Mouse (Mus musculus) heart, embryonic 15.5 days (tissue): ENCODE measurements around the gene Rreb1. TPM values are rescaled to one million over a fixed set of nuclear protein-coding genes. Genes with fewer than 3 reads are reported as not detected.

Experiments
- ATAC-seq: fragments of 200-750 bp; cut with Nextera tagmentation; replicated peaks from 2 replicates; pipeline ENCODE4 v1.8.0; 2017; ENCODE audit warnings: low read depth, moderate TSS enrichment; ENCODE audit not compliant: insufficient number of reproducible peaks, insufficient read depth, low FRiP score
- H3K27ac ChIP-seq: fragments of 300-500 bp; sonication (generic); 2 replicates; pipeline ENCODE4 v1.5.1; 2015; ENCODE audit warnings: mild to moderate bottlenecking, inconsistent platforms
- H3K27me3 ChIP-seq: fragments of 300-500 bp; sonication (generic); 2 replicates; pipeline ENCODE4 v1.6.1; 2015; ENCODE audit warnings: inconsistent platforms
- H3K36me3 ChIP-seq: fragments of 300-500 bp; sonication (generic); 2 replicates; pipeline ENCODE4 v1.6.1; 2015; ENCODE audit warnings: mild to moderate bottlenecking, inconsistent platforms
- H3K4me1 ChIP-seq: fragments of 300-500 bp; sonication (generic); replicated peaks from 2 replicates; pipeline ENCODE4 v1.6.1; 2015; ENCODE audit warnings: inconsistent platforms
- H3K4me2 ChIP-seq: fragments of 300-500 bp; sonication (generic); 2 replicates; pipeline ENCODE4 v1.6.1; 2015; ENCODE audit warnings: inconsistent platforms, mild to moderate bottlenecking, moderate library complexity
- H3K4me3 ChIP-seq: fragments of 300-500 bp; sonication (generic); 2 replicates; pipeline ENCODE4 v1.5.1; 2015; ENCODE audit warnings: mild to moderate bottlenecking, inconsistent platforms
- H3K9ac ChIP-seq: fragments of 300-500 bp; sonication (generic); 2 replicates; pipeline ENCODE4 v1.6.1; 2015; ENCODE audit warnings: mild to moderate bottlenecking, inconsistent platforms
- H3K9me3 ChIP-seq: fragments of 300-500 bp; sonication (generic); replicated peaks from 2 replicates; pipeline ENCODE4 v1.6.1; 2016; ENCODE audit warnings: inconsistent platforms
- WGBS: fragments of 180-500 bp; shearing (Covaris S2); methylation state at CpG from one replicate; pipeline ENCODE4 v1.1.7; 2015; ENCODE audit warnings: mixed read lengths; 5-methylcytosine and 5-hydroxymethylcytosine counted together
- polyA plus RNA-seq: library from polyadenylated mRNA; unstranded; fragments of >200 nt; fragmentation: Nextera tagmentation; extraction: Ambion mirVana; gene quantifications from 2 replicates; pipeline ENCODE4 v1.2.1, GENCODE M21; 2015

The Rreb1 gene
- polyA plus RNA-seq, 1 experiment from 2014 or later = 9.7 TPM

- H3K4me1 ChIP-seq = peaks cover 11% of the 10 kb centered on the region
- H3K27me3 ChIP-seq = no peaks in the 10 kb centered on the region
- no peak for ATAC-seq
- WGBS = 44% methylated on average over 8 of the region's 8 CpGs
- no peak overlapping the region for H3K4me2 ChIP-seq
- H3K4me3 ChIP-seq = no peak overlapping the region
- H3K36me3 ChIP-seq = no peaks in the 10 kb centered on the region
- H3K9me3 ChIP-seq = no peaks in the 10 kb centered on the region
- no peak overlapping the region for H3K9ac ChIP-seq
- H3K27ac ChIP-seq = no peak overlapping the region
Observed at GRCm38 (mm10) chr13:37969988-37970387, 191.8 kb downstream of the Rreb1 start.

- no peak for ATAC-seq
- no peaks in the 10 kb centered on the region for H3K9me3 ChIP-seq
- H3K4me1 ChIP-seq = peaks cover 7% of the 10 kb centered on the region
- peaks cover 6% of the 10 kb centered on the region for H3K36me3 ChIP-seq
- H3K27me3 ChIP-seq = no peaks in the 10 kb centered on the region
- no peak overlapping the region for H3K9ac ChIP-seq
- H3K4me2 ChIP-seq = no peak overlapping the region
- H3K4me3 ChIP-seq = no peak overlapping the region
- H3K27ac ChIP-seq = no peak overlapping the region
- WGBS = 70% methylated on average over 11 of the region's 11 CpGs
Observed at GRCm38 (mm10) chr13:37970887-37971530, 192.8 kb downstream of the Rreb1 start.

GRCm38 (mm10) chr13:37974036-37974435 is 195.8 kb downstream of the Rreb1 start:
- Histone ChIP-seq H3K9me3 (no peaks in the 10 kb centered on the region), H3K4me1 (no peaks in the 10 kb centered on the region), H3K4me3 (no peak overlapping the region), H3K27me3 (no peaks in the 10 kb centered on the region), H3K27ac (no peak overlapping the region), H3K4me2 (no peak overlapping the region), H3K9ac (no peak overlapping the region), H3K36me3 (peaks cover 31% of the 10 kb centered on the region)
- WGBS = 82% methylated on average over 6 of the region's 6 CpGs
- ATAC-seq = no peak

DNA sequence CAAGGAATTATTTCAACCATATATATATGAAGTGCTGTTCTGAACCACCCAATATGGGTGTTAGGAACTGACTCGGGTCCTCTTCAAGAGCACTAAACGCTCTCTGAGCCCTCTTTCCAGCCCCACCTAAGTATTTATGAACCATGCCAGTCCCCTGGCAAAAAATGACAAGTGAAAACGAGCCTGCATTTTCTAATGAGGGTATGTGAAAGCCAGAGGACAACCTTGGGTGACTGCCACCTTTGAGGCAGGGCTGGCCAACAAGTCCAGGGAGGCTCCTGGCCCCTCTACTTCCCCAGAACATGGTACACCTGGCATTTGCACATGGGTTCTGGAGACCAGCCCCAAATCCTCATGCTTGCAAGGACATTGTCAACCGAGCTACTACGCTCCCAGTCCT is 196.5 kb downstream of the Rreb1 start:
- Histone ChIP-seq H3K9ac (no peak overlapping the region), H3K4me1 (no peaks in the 10 kb centered on the region), H3K27me3 (no peaks in the 10 kb centered on the region), H3K9me3 (no peaks in the 10 kb centered on the region), H3K4me2 (no peak overlapping the region), H3K27ac (no peak overlapping the region), H3K4me3 (no peak overlapping the region), H3K36me3 (peaks cover 38% of the 10 kb centered on the region)
- WGBS = 83% methylated on average over 5 of the region's 5 CpGs
- no peak for ATAC-seq

DNA sequence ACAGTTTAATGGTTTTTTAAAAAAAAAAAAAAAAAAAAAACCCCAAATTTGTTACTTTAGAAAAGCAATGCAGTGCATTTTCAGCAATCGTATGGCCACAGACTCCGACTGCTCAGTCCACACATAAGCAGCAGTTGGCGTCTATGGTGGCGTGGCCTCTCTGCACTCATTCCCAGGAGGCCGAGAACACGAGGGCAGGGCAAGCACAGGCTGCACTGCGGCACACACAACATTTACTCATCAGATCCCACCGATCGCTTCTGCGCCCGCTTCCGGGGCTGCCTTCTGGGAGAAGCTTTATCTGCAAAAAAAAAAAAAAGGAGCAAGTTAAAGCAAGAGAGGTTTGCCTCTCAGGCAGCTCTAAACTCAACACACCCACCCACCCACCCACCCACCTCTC is 201.3 kb downstream of the Rreb1 start:
- ATAC-seq = no peak
- WGBS = 92% methylated on average over 12 of the region's 12 CpGs
- H3K36me3 ChIP-seq = peaks cover 81% of the 10 kb centered on the region

DNA sequence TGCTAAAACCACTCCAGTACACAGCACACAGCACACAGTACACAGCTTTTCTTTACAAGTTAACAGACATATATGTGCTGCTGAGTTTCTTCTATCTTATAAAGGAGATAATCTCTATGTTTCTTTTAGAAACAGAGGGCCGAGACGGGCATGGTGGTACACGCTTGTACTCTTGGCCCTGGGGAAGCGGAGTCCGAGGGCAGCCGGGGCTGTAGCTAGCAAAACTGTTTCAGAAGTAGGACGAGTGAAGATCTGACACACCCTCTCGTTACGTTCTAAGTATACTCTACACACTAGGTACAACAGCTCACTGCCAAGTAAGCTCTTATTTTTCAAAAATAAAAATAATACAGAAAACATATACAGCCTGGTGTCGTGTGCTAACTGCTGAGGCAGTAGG is 202.1 kb downstream of the Rreb1 start:
- no peaks in the 10 kb centered on the region for H3K27me3 ChIP-seq
- ATAC-seq = no peak
- no peaks in the 10 kb centered on the region for H3K9me3 ChIP-seq
- 90% methylated on average over 10 of the region's 10 CpGs for WGBS
- no peaks in the 10 kb centered on the region for H3K4me1 ChIP-seq
- H3K4me2 ChIP-seq = no peak overlapping the region
- no peak overlapping the region for H3K4me3 ChIP-seq
- H3K9ac ChIP-seq = no peak overlapping the region
- H3K36me3 ChIP-seq = peaks cover 86% of the 10 kb centered on the region
- no peak overlapping the region for H3K27ac ChIP-seq

More for the DNA sequence above, 201.3 kb downstream of the Rreb1 start:
- no peaks in the 10 kb centered on the region for H3K9me3 ChIP-seq
- no peak overlapping the region for H3K9ac ChIP-seq
- H3K4me2 ChIP-seq = no peak overlapping the region
- H3K27ac ChIP-seq = no peak overlapping the region
- no peaks in the 10 kb centered on the region for H3K4me1 ChIP-seq
- no peaks in the 10 kb centered on the region for H3K27me3 ChIP-seq
- H3K4me3 ChIP-seq = no peak overlapping the region

DNA sequence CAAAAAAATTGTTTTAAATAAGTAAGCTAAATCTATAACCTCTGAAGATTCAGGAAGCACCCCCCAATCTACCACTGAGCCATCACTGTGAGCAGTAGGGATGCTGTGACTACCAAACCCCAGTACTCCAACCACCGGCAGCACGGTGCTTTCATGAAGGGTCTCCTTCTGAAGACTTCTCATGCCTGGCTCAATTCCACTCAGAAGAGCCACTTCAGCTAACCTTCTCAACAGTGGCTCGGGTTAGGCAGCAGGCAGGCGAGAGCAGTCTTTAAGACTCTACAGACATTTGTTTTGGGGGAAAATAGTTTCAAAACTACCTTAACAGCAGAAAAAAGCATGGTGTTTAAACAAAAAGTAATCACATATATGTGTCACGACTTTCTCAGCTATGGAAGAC is 202.9 kb downstream of the Rreb1 start:
- Histone ChIP-seq H3K27ac (no peak overlapping the region), H3K4me1 (no peaks in the 10 kb centered on the region), H3K4me2 (no peak overlapping the region), H3K4me3 (no peak overlapping the region), H3K9ac (no peak overlapping the region), H3K27me3 (no peaks in the 10 kb centered on the region), H3K9me3 (no peaks in the 10 kb centered on the region), H3K36me3 (peaks cover 87% of the 10 kb centered on the region)
- 86% methylated on average over 5 of the region's 5 CpGs for WGBS
- no peak for ATAC-seq

- Histone ChIP-seq H3K27me3 (no peaks in the 10 kb centered on the region), H3K4me3 (no peak overlapping the region), H3K9ac (no peak overlapping the region), H3K9me3 (no peaks in the 10 kb centered on the region), H3K4me2 (no peak overlapping the region), H3K36me3 (peaks cover 91% of the 10 kb centered on the region), H3K27ac (no peak overlapping the region), H3K4me1 (no peaks in the 10 kb centered on the region)
- ATAC-seq = no peak
- WGBS = 88% methylated on average over 10 of the region's 10 CpGs
Observed at GRCm38 (mm10) chr13:37986166-37986565, 208.0 kb downstream of the Rreb1 start.

DNA sequence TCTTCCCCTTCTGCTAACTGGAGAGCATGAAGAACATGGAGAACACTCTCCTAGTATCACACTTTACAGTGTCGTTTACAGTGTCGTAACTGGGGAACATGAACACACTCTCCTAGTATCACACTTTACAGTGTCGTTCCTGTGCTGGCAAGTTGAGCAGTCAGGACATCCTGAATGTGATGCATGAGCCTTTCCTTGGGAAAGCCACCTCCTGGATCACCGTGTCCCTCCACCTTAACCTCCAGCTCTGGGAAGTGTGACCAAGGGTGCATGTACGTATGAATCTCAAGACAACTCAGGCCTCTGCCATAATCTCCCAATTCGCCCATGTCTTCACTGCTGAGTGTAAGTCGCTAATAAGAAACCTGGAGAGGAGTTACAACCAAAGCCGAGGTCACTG is 211.5 kb downstream of the Rreb1 start:
- Histone ChIP-seq H3K36me3 (peaks cover 58% of the 10 kb centered on the region), H3K4me1 (peaks cover 8% of the 10 kb centered on the region; the same call in 1 of the 2 replicates), H3K4me3 (no peak overlapping the region), H3K4me2 (no peak overlapping the region), H3K9me3 (no peaks in the 10 kb centered on the region), H3K9ac (no peak overlapping the region), H3K27me3 (no peaks in the 10 kb centered on the region), H3K27ac (no peak overlapping the region)
- ATAC-seq = no peak
- 88% methylated on average over 8 of the region's 8 CpGs for WGBS

DNA sequence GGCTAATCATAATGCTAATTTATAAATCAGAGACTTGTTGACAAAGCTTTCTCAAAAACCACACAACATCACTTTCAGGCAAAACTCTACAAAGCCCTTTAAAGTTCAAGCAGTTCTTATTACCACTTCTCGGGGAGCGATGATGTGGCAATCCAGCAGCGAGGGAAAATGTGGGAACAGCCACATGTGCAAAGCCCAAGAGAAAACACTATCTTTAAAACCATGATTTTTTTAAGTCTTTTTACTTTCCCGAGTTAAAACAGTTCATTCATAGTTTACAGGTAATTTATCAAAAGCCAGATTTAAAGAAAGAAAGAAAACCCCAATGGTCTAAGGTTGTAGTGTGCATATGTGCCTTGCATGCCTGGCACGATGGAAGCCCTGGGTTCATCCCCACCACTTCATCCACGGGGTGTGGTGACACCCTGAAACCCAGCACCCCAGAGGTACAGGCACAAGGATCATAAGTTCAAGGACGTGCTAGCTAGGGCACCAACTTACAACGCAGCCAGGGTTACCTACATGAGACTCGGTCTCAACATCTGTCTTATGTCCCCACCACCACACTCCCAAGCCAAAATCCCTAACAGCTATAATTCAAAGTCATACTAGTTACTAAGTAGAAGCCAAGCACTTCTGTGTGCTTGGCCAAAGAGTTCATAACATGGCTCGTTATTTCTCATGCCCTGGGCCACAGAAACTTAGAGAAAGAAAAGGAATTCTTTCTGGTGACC is 214.6 kb downstream of the Rreb1 start:
- Histone ChIP-seq H3K4me1 (peaks cover 8% of the 10 kb centered on the region; the same call in 1 of the 2 replicates), H3K4me2 (peak overlapping the region; percentile 77), H3K27ac (0 out of 2 replicates have a peak overlapping the region, but pooled peaks have one; percentile 14), H3K9ac (peak overlapping the region; percentile 99), H3K27me3 (no peaks in the 10 kb centered on the region), H3K9me3 (no peaks in the 10 kb centered on the region), H3K36me3 (peaks cover 31% of the 10 kb centered on the region), H3K4me3 (peak overlapping the region; percentile 86)
- 9% methylated on average over 10 of the region's 10 CpGs for WGBS
- ATAC-seq = no peak

- ATAC-seq = no peak
- H3K9me3 ChIP-seq = no peaks in the 10 kb centered on the region
- no peaks in the 10 kb centered on the region for H3K27me3 ChIP-seq
- peaks cover 26% of the 10 kb centered on the region for H3K36me3 ChIP-seq
- under 1% methylated on average over 17 of the region's 17 CpGs for WGBS
- peak overlapping the region; percentile 86 for H3K4me3 ChIP-seq
- peak overlapping the region; percentile 99 for H3K9ac ChIP-seq
- peaks cover 8% of the 10 kb centered on the region; the same call in 1 of the 2 replicates for H3K4me1 ChIP-seq
- peak overlapping the region; percentile 94 for H3K27ac ChIP-seq
- peak overlapping the region; percentile 77 for H3K4me2 ChIP-seq
Observed at GRCm38 (mm10) chr13:37993376-37993703, 215.1 kb downstream of the Rreb1 start.
